Mouse (Mus musculus): ENCODE data around the gene Syk. TPM values are rescaled to one million over a fixed set of nuclear protein-coding genes. Genes with fewer than 3 reads are reported as not detected.

Syk gene
- total RNA-seq, 4 experiments from 2014 or later: 3.5 to 5.8 (median 4.2) TPM

Other genes with a start within 250 kb of the Syk start
- 100 to 1,000 TPM; 159 to 171 (median 164) TPM for gene Diras2, start 51.9 kb upstream of the Syk start, total RNA-seq (2022)